Mouse (Mus musculus): Measurements from ENCODE around the gene Hspa4. TPM values are rescaled to one million over a fixed set of nuclear protein-coding genes. Genes with fewer than 3 reads are reported as not detected.

The Hspa4 gene
- total and polyA plus RNA-seq, 3 experiments = 209 to 907 (median 276) TPM

- H3K27ac ChIP-seq (ENCODE audit: control insufficient read depth, low read depth, low read length) = no peak overlapping the region
- no peaks in the 10 kb centered on the region for H3K27me3 ChIP-seq (ENCODE audit: control insufficient read depth in 1 of 2, insufficient read depth in 2 of 2, low read length in 2 of 2)
- peak; percentile 84 for DNase-seq (ENCODE audit: low read depth, low spot score)
- H3K79me2 ChIP-seq (ENCODE audit: control insufficient read depth, insufficient read depth, low read length, poor library complexity) = no peaks in the 10 kb centered on the region
- peak overlapping the region; percentile 19 for H3K9ac ChIP-seq (ENCODE audit: control insufficient read depth, low read depth, low read length, poor library complexity, severe bottlenecking)
- no peaks in the 10 kb centered on the region for H3K36me3 ChIP-seq (ENCODE audit: control insufficient read depth in 1 of 2, insufficient read depth in 2 of 2, low read length in 2 of 2)
- TF ChIP-seq GABPA (IDR thresholded peaks at IDR 0.05; ENCODE audit: low read depth, low read length) (no peak), NRF1 (IDR thresholded peaks at IDR 0.05; ENCODE audit: insufficient read depth, low read depth, low read length, poor library complexity, severe bottlenecking) (no peak), USF1 (IDR thresholded peaks at IDR 0.05; ENCODE audit: low read depth, low read length) (no peak), POLR2A (IDR thresholded peaks at IDR 0.05; ENCODE audit: control insufficient read depth in 1 of 2, insufficient read depth in 1 of 2, low read depth in 1 of 2, low read length in 2 of 2, poor library complexity in 1 of 2) (no peak), CHD1 (IDR thresholded peaks at IDR 0.05; ENCODE audit: low read depth, low read length) (no peak), CTCF (IDR thresholded peaks at IDR 0.05 in 2 of 3, conservative IDR thresholded peaks at IDR 0.05 in 1 of 3; ENCODE audit: control insufficient read depth in 1 of 3, insufficient read depth in 1 of 3, low read depth in 2 of 3, low read length in 3 of 3, poor library complexity in 1 of 3, severe bottlenecking in 1 of 3) (peak; percentile 79 to 97 (median 93)), ZMIZ1 (IDR thresholded peaks at IDR 0.05; ENCODE audit: low read depth, low read length) (no peak), UBTF (IDR thresholded peaks at IDR 0.05; ENCODE audit: borderline replicate concordance, insufficient read depth, low read depth, low read length) (no peak), TCF12 (IDR thresholded peaks at IDR 0.05; ENCODE audit: low read depth, low read length) (no peak), CHD2 (IDR thresholded peaks at IDR 0.05; ENCODE audit: low read length) (no peak), ZC3H11A (IDR thresholded peaks at IDR 0.05; ENCODE audit: low read depth, low read length) (peak; percentile 68), USF2 (IDR thresholded peaks at IDR 0.05; ENCODE audit: borderline replicate concordance in 1 of 2, insufficient read depth in 1 of 2, low read depth in 1 of 2, low read length in 2 of 2) (no peak), MEF2A (IDR thresholded peaks at IDR 0.05; ENCODE audit: extremely low read depth, insufficient replicate concordance, low read depth, low read length, poor library complexity, severe bottlenecking) (no peak), POLR2AphosphoS2 (IDR thresholded peaks at IDR 0.05; ENCODE audit: low read length) (no peak), SMC3 (IDR thresholded peaks at IDR 0.05; ENCODE audit: low read depth, low read length) (peak; percentile 77), JUND (IDR thresholded peaks at IDR 0.05; ENCODE audit: low read depth, low read length) (no peak), NELFE (IDR thresholded peaks at IDR 0.05; ENCODE audit: low read depth, low read length) (peak; percentile 19; the same call in 1 of the 2 replicates), KAT2A (conservative IDR thresholded peaks at IDR 0.05; ENCODE audit: low read depth, low read length) (no peak), E2F4 (IDR thresholded peaks at IDR 0.05; ENCODE audit: borderline replicate concordance, low read depth, low read length) (no peak), RAD21 (IDR thresholded peaks at IDR 0.05; ENCODE audit: low read depth, low read length) (peak; percentile 90), MXI1 (IDR thresholded peaks at IDR 0.05; ENCODE audit: low read depth, low read length) (no peak), HCFC1 (IDR thresholded peaks at IDR 0.05; ENCODE audit: low read depth, low read length) (no peak), MYC (IDR thresholded peaks at IDR 0.05; ENCODE audit: low read depth, low read length) (no peak)
- H3K4me3 ChIP-seq (ENCODE audit: control insufficient read depth in 1 of 2, insufficient read depth in 1 of 2, low read depth in 2 of 2, low read length in 2 of 2) = no peak overlapping the region
- no peaks in the 10 kb centered on the region for H3K9me3 ChIP-seq (replicated peaks; ENCODE audit: insufficient read depth, low read length)
- H3K4me1 ChIP-seq (ENCODE audit: control insufficient read depth in 1 of 2, insufficient read depth in 2 of 2, low read length in 2 of 2) = no peaks in the 10 kb centered on the region
These were observed 45.3 kb downstream of the Hspa4 start for GRCm38 (mm10) chr11:53254926-53255325.
